8 mouse cellular contexts compared by ENCODE assay signal in the genomic region with DNA sequence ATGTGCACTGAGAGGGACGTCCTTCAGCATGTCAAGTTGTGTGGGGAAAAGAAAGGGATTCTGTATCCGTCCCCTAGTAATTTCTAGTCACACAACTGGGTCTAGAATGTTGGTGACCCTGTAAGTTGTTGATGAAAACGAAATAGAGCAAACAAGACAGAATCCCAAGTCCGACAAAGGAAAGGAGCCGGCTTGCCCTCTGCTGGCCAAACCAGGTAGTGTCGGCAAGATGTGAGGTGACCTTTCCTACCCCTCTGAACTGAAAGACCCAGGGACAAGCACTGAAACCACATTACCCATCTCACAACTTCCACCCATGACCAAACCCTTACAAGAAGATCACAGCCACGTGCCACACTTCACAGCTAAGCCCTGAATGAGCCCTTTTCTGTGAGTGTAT. TPM values are rescaled to one million over a fixed set of nuclear protein-coding genes. Genes with fewer than 3 reads are reported as not detected.
DNase-seq lines count a peak whose midpoint lies in the region; ATAC-seq lines count a peak whose summit lies in the region.

No protein-coding gene starts in this region.

- H3K9ac ChIP-seq in neural tube, embryonic 15.5 days (replicated peaks) = no peak overlapping the region
- no peak overlapping the region for H3K9ac ChIP-seq in neural tube, embryonic 11.5 days (ENCODE audit: low read length)

- H3K4me2 ChIP-seq in neural tube, embryonic 15.5 days = no peak overlapping the region
- H3K4me2 ChIP-seq in neural tube, embryonic 11.5 days (ENCODE audit: low read depth) = no peak overlapping the region

- H3K36me3 ChIP-seq in neural tube, embryonic 15.5 days = no peaks in the 10 kb centered on the region
- no peaks in the 10 kb centered on the region for H3K36me3 ChIP-seq in neural tube, embryonic 11.5 days (ENCODE audit: control insufficient read depth, insufficient read depth, low read length)

- no peak overlapping the region for H3K27ac ChIP-seq in neural tube, embryonic 15.5 days (replicated peaks)
- H3K27ac ChIP-seq in neural tube, embryonic 11.5 days (ENCODE audit: low read depth, low read length) = no peak overlapping the region

- WGBS in neural tube, embryonic 15.5 days = 11% methylated on average over 7 of the region's 7 CpGs
- 11% methylated on average over 7 of the region's 7 CpGs for WGBS in neural tube, embryonic 11.5 days

- H3K9me3 ChIP-seq in neural tube, embryonic 15.5 days (replicated peaks) = no peaks in the 10 kb centered on the region
- H3K9me3 ChIP-seq in neural tube, embryonic 11.5 days (ENCODE audit: control insufficient read depth, low read length) = no peaks in the 10 kb centered on the region

- H3K4me3 ChIP-seq in neural tube, embryonic 15.5 days (replicated peaks) = no peak overlapping the region
- H3K4me3 ChIP-seq in neural tube, embryonic 11.5 days (ENCODE audit: low read depth, low read length) = no peak overlapping the region

- peak; percentile 80 for DNase-seq in neural tube, embryonic 10.5 days (ENCODE audit: extremely low spot score, low spot score)
- DNase-seq in R1 (ENCODE audit: low read depth, low spot score) = peak; percentile 63
- DNase-seq in cerebellum, adult 9-11 months = peak; percentile 54
- DNase-seq in gastrocnemius, postnatal 4 days (ENCODE audit: low spot score in 2 of 2) = peak; percentile 38 to 66
- peak; percentile 48 to 66 for DNase-seq in left cerebral cortex, postnatal 14 days (ENCODE audit: low spot score in 2 of 2)
- DNase-seq in neural tube, embryonic 11.5 days (ENCODE audit: low spot score) = peak; percentile 74
- peak; percentile 75 for DNase-seq in thymus, postnatal 14 days

- no peaks in the 10 kb centered on the region for H3K27me3 ChIP-seq in neural tube, embryonic 15.5 days (replicated peaks)
- H3K27me3 ChIP-seq in neural tube, embryonic 11.5 days (ENCODE audit: control insufficient read depth, insufficient read depth, low read length) = no peaks in the 10 kb centered on the region

- ATAC-seq in neural tube, embryonic 15.5 days (ENCODE audit: low FRiP score) = no peak
- ATAC-seq in neural tube, embryonic 11.5 days (ENCODE audit: insufficient read depth, low FRiP score, low TSS enrichment) = no peak; the same call in 1 of the 2 replicates

- H3K4me1 ChIP-seq in neural tube, embryonic 15.5 days = no peaks in the 10 kb centered on the region
- no peaks in the 10 kb centered on the region for H3K4me1 ChIP-seq in neural tube, embryonic 11.5 days (ENCODE audit: control insufficient read depth, insufficient read depth, low read length)

- intact Hi-C loops in left cerebral cortex, postnatal 14 days (cut with DNase I) = no loop called here

RNA-seq across cellular contexts. Expression of gene Tbc1d30, which starts 20.1 kb away (rescaled TPM):
- 16.2 and 18.2 TPM in 2 replicates for polyA plus RNA-seq in neural tube, embryonic 15.5 days (2015; fragmentation: Nextera tagmentation; extraction: Ambion mirVana)
- total RNA-seq in gastrocnemius, postnatal 4 days (2021) = 1 to 10 TPM in 1 of 2 experiments, under 1 TPM in 1; 0.83 to 1.2 TPM
- 10 to 100 TPM; 72.0 to 79.1 TPM for total RNA-seq in left cerebral cortex, postnatal 14 days (2021)
- 4.1 and 5.3 TPM in 2 replicates for polyA plus RNA-seq in neural tube, embryonic 11.5 days (2014; fragmentation: Nextera tagmentation; extraction: Ambion mirVana)

RNA-seq across cellular contexts. Expression of gene Gns, which starts 34.0 kb away (rescaled TPM):
- 39.8 and 41.5 TPM in 2 replicates for polyA plus RNA-seq in neural tube, embryonic 15.5 days (2015; fragmentation: Nextera tagmentation; extraction: Ambion mirVana)
- 10 to 100 TPM; 67.9 to 68.9 TPM for total RNA-seq in gastrocnemius, postnatal 4 days (2021)
- total RNA-seq in left cerebral cortex, postnatal 14 days (2021) = 10 to 100 TPM; 76.4 to 81.0 TPM
- polyA plus RNA-seq in neural tube, embryonic 11.5 days (2014; fragmentation: Nextera tagmentation; extraction: Ambion mirVana) = 52.5 and 53.5 TPM in 2 replicates

Comparison
In these comparisons a context has a peak if more than half of its experiments do, and no peak if none do; other contexts are left out.
1. RNA of gene Tbc1d30, which starts 20.1 kb away (total RNA-seq): 72.0 to 79.1 TPM in left cerebral cortex, postnatal 14 days; 0.83 to 1.2 TPM in gastrocnemius, postnatal 4 days; every median in the first group is over 10 times any median in the second.
2. Peak in every context shown above with its lines, with median percentiles within 50 percentile points of each other: DNase-seq.